Mouse (Mus musculus) limb, embryonic 14.5 days (tissue): ENCODE measurements around the gene Palld. TPM values are rescaled to one million over a fixed set of nuclear protein-coding genes. Genes with fewer than 3 reads are reported as not detected.

Experiments used
- ATAC-seq: fragments of 200-750 bp; cut with Nextera tagmentation; 2 replicates; pipeline ENCODE4 v1.8.0; 2017; ENCODE audit warnings: low read depth, moderate number of reproducible peaks, moderate TSS enrichment; ENCODE audit not compliant: low FRiP score
- DNase-seq: peaks from one replicate; pipeline ENCODE4 v3.0.0-alpha.2; 2015; ENCODE audit warnings: low spot score
- H3K27ac ChIP-seq: fragments of 300-500 bp; sonication (generic); replicated peaks from 2 replicates; pipeline ENCODE4 v1.5.1; 2014; ENCODE audit warnings: low read depth, mild to moderate bottlenecking, low read length, moderate library complexity, mixed read lengths
- H3K27me3 ChIP-seq: fragments of 300-500 bp; sonication (generic); 2 replicates; pipeline ENCODE4 v1.6.1; 2014; ENCODE audit warnings: low read length, mixed read lengths; ENCODE audit not compliant: control insufficient read depth, insufficient read depth
- H3K36me3 ChIP-seq: fragments of 300-500 bp; sonication (generic); 2 replicates; pipeline ENCODE4 v1.6.1; 2014; ENCODE audit warnings: mild to moderate bottlenecking, low read length, moderate library complexity, mixed read lengths; ENCODE audit not compliant: control insufficient read depth, insufficient read depth
- H3K4me1 ChIP-seq: fragments of 300-500 bp; sonication (generic); 2 replicates; pipeline ENCODE4 v1.6.1; 2014; ENCODE audit warnings: antibody characterized with exemption, low read length, mixed read lengths; ENCODE audit not compliant: control insufficient read depth, insufficient read depth
- H3K4me2 ChIP-seq: fragments of 300-500 bp; sonication (generic); replicated peaks from 2 replicates; pipeline ENCODE4 v1.6.1; 2014; ENCODE audit warnings: low read depth, mild to moderate bottlenecking, low read length, moderate library complexity; ENCODE audit not compliant: severe bottlenecking
- H3K4me3 ChIP-seq: fragments of 300-500 bp; sonication (generic); replicated peaks from 2 replicates; pipeline ENCODE4 v1.5.1; 2014; ENCODE audit warnings: low read length
- H3K9ac ChIP-seq: fragments of 300-500 bp; sonication (generic); 2 replicates; pipeline ENCODE4 v1.6.1; 2014; ENCODE audit warnings: mild to moderate bottlenecking, low read depth, low read length, moderate library complexity; ENCODE audit not compliant: severe bottlenecking
- H3K9me3 ChIP-seq: fragments of 300-500 bp; sonication (generic); 2 replicates; pipeline ENCODE4 v1.6.1; 2016; ENCODE audit warnings: low read length; ENCODE audit not compliant: control insufficient read depth
- POLR2A ChIP-seq: fragments of 200-500 bp; IDR thresholded peaks from 2 replicates; pipeline ENCODE4 v1.8.0; 2012; ENCODE audit warnings: inconsistent platforms, mild to moderate bottlenecking, moderate library complexity, borderline replicate concordance; ENCODE audit not compliant: insufficient read depth, insufficient read length; ENCODE audit errors: extremely low read depth
- WGBS: fragments of 180-500 bp; shearing (Covaris S2); extraction: QIAGEN DNeasy Blood & Tissue Kit; methylation state at CpG from one replicate; pipeline ENCODE4 v1.1.7; 2014; 5-methylcytosine and 5-hydroxymethylcytosine counted together
- polyA plus RNA-seq, 2 experiments: library from polyadenylated mRNA; depleted of rRNA in 1 of 2; stranded (reverse) in 1 of 2; unstranded in 1 of 2; fragments of >200 nt; fragmentation: Nextera tagmentation in 1 of 2; extraction: Ambion mirVana in 1 of 2; gene quantifications; 2 replicates each; pipeline versions ENCODE4 v1.2.1 to v1.2.3; 2012 to 2014

The Palld gene
- polyA plus RNA-seq, 2 experiments, result 61.4 to 99.0 TPM

GRCm38 (mm10) chr8:61528642-61529041 lies 373.8 kb downstream of the Palld start:
- 81% methylated on average over 6 of the region's 6 CpGs for WGBS

GRCm38 (mm10) chr8:61528197-61528596 lies 374.3 kb downstream of the Palld start:
- Histone ChIP-seq H3K27ac (no peak overlapping the region), H3K4me2 (no peak overlapping the region), H3K9me3 (no peaks in the 10 kb centered on the region), H3K4me3 (no peak overlapping the region), H3K9ac (no peak overlapping the region), H3K36me3 (peaks cover 73% of the 10 kb centered on the region), H3K27me3 (no peaks in the 10 kb centered on the region), H3K4me1 (no peaks in the 10 kb centered on the region)
- 90% methylated on average over 9 of the region's 9 CpGs for WGBS
- DNase-seq (no peak), ATAC-seq (no peak)
- no peak for TF ChIP-seq POLR2A

More at GRCm38 (mm10) chr8:61528642-61529041, 373.8 kb downstream of the Palld start:
- no peak overlapping the region for H3K4me3 ChIP-seq
- no peak overlapping the region for H3K27ac ChIP-seq
- H3K4me1 ChIP-seq, result no peaks in the 10 kb centered on the region
- H3K27me3 ChIP-seq, result no peaks in the 10 kb centered on the region
- no peak for DNase-seq
- no peak for ATAC-seq
- H3K36me3 ChIP-seq, result peaks cover 76% of the 10 kb centered on the region
- no peak overlapping the region for H3K9ac ChIP-seq
- no peak overlapping the region for H3K4me2 ChIP-seq
- no peak for TF ChIP-seq POLR2A
- H3K9me3 ChIP-seq, result no peaks in the 10 kb centered on the region

- H3K4me1 ChIP-seq, result no peaks in the 10 kb centered on the region
- 83% methylated on average over 14 of the region's 14 CpGs for WGBS
- no peak for DNase-seq
- H3K27me3 ChIP-seq, result no peaks in the 10 kb centered on the region
- no peak overlapping the region for H3K27ac ChIP-seq
- no peak overlapping the region for H3K4me2 ChIP-seq
- TF ChIP-seq POLR2A, result no peak
- H3K4me3 ChIP-seq, result no peak overlapping the region
- H3K36me3 ChIP-seq, result peaks cover 77% of the 10 kb centered on the region
- no peaks in the 10 kb centered on the region for H3K9me3 ChIP-seq
- no peak for ATAC-seq
- H3K9ac ChIP-seq, result no peak overlapping the region
Observed at GRCm38 (mm10) chr8:61527037-61527436, 375.5 kb downstream of the Palld start.

- no peak for TF ChIP-seq POLR2A
- ATAC-seq (no peak), DNase-seq (peak; percentile 58)
- Histone ChIP-seq H3K27ac (no peak overlapping the region), H3K4me3 (no peak overlapping the region), H3K4me2 (no peak overlapping the region), H3K4me1 (no peaks in the 10 kb centered on the region), H3K9ac (no peak overlapping the region), H3K9me3 (no peaks in the 10 kb centered on the region), H3K36me3 (peaks cover 69% of the 10 kb centered on the region), H3K27me3 (no peaks in the 10 kb centered on the region)
- WGBS, result 15% methylated on average over 1 of the region's 1 CpGs
Observed at GRCm38 (mm10) chr8:61522132-61522531, 380.4 kb downstream of the Palld start.

GRCm38 (mm10) chr8:61517502-61518185 lies 384.8 kb downstream of the Palld start:
- H3K27me3 ChIP-seq, result no peaks in the 10 kb centered on the region
- no peaks in the 10 kb centered on the region for H3K4me1 ChIP-seq
- no peak for TF ChIP-seq POLR2A
- no peak overlapping the region for H3K4me3 ChIP-seq
- WGBS, result 73% methylated on average over 14 of the region's 14 CpGs
- no peak overlapping the region for H3K27ac ChIP-seq
- ATAC-seq (no peak), DNase-seq (no peak)
- no peak overlapping the region for H3K9ac ChIP-seq
- H3K36me3 ChIP-seq, result peaks cover 71% of the 10 kb centered on the region
- H3K9me3 ChIP-seq, result no peaks in the 10 kb centered on the region
- no peak overlapping the region for H3K4me2 ChIP-seq
